Mouse (Mus musculus): ENCODE measurements around the gene Rapgef2.

- TF ChIP-seq GATA1 (IDR thresholded peaks at IDR 0.05; ENCODE audit: borderline replicate concordance, low read length) = no peak
- TF ChIP-seq FLI1 (IDR thresholded peaks at IDR 0.05; ENCODE audit: low read length) = no peak
These were observed 251.9 kb downstream of the Rapgef2 start for GRCm38 (mm10) chr3:79034457-79034856.

All from megakaryocyte, embryonic 14.5 days (primary cell).